Mouse (Mus musculus) heart, postnatal 0 days (tissue): ENCODE data around the gene Mok. TPM values are rescaled to one million over a fixed set of nuclear protein-coding genes. Genes with fewer than 3 reads are reported as not detected.
A peak's percentile ranks its signal among the peaks of the same experiment; 100 is the strongest.

Experiments used
- ATAC-seq: fragments of 200-750 bp; cut with Nextera tagmentation; 2 replicates; pipeline ENCODE4 v1.8.0; 2017; ENCODE audit warnings: low read depth, moderate number of reproducible peaks, moderate library complexity; ENCODE audit not compliant: insufficient read depth
- DNase-seq: peaks from one replicate; pipeline ENCODE4 v3.0.0-alpha.2; 2016; ENCODE audit warnings: low spot score
- H3K27ac ChIP-seq: fragments of 300-500 bp; sonication (generic); 2 replicates; pipeline ENCODE4 v1.5.1; 2014; ENCODE audit warnings: low read depth, mild to moderate bottlenecking
- H3K27me3 ChIP-seq: fragments of 300-500 bp; sonication (generic); 2 replicates; pipeline ENCODE4 v1.6.1; 2014; ENCODE audit warnings: low read length, mixed read lengths; ENCODE audit not compliant: control insufficient read depth, insufficient read depth
- H3K36me3 ChIP-seq: fragments of 300-500 bp; sonication (generic); replicated peaks from 2 replicates; pipeline ENCODE4 v1.6.1; 2014; ENCODE audit warnings: low read length, mixed read lengths; ENCODE audit not compliant: control insufficient read depth, insufficient read depth
- H3K4me1 ChIP-seq: fragments of 300-500 bp; sonication (generic); 2 replicates; pipeline ENCODE4 v1.6.1; 2014; ENCODE audit warnings: antibody characterized with exemption; ENCODE audit not compliant: control insufficient read depth, insufficient read depth
- H3K4me2 ChIP-seq: fragments of 300-500 bp; sonication (generic); 2 replicates; pipeline ENCODE4 v1.6.1; 2014; ENCODE audit warnings: low read depth, mild to moderate bottlenecking, low read length, moderate library complexity
- H3K4me3 ChIP-seq: fragments of 300-500 bp; sonication (generic); 2 replicates; pipeline ENCODE4 v1.5.1; 2014; ENCODE audit warnings: low read depth, low read length
- H3K9ac ChIP-seq: fragments of 300-500 bp; sonication (generic); replicated peaks from 2 replicates; pipeline ENCODE4 v1.6.1; 2014; ENCODE audit warnings: low read depth, low read length, mixed read lengths
- H3K9me3 ChIP-seq: fragments of 300-500 bp; sonication (generic); replicated peaks from 2 replicates; pipeline ENCODE4 v1.6.1; 2016; ENCODE audit warnings: low read length; ENCODE audit not compliant: control insufficient read depth
- CTCF ChIP-seq: IDR thresholded peaks from 2 replicates; pipeline ENCODE4 v1.5.1; 2016; ENCODE audit warnings: antibody characterized with exemption, control low read depth, low read depth
- EP300 ChIP-seq: IDR thresholded peaks from 2 replicates; pipeline ENCODE4 v1.6.1; 2016; ENCODE audit warnings: antibody characterized with exemption, low read depth
- WGBS: fragments of 180-500 bp; shearing (Covaris S2); extraction: QIAGEN DNeasy Blood & Tissue Kit; methylation state at CpG from one replicate; pipeline ENCODE4 v1.1.7; 2014; 5-methylcytosine and 5-hydroxymethylcytosine counted together
- polyA plus RNA-seq: library from polyadenylated mRNA; unstranded; fragments of >200 nt; fragmentation: Nextera tagmentation; extraction: Ambion mirVana; gene quantifications from 2 replicates; pipeline ENCODE4 v1.2.1, GENCODE M21; 2015
- total RNA-seq: library from RNA; depleted of rRNA; stranded (reverse); fragments of >200 nt; gene quantifications from 2 replicates; pipeline ENCODE4 v1.2.3, GENCODE M21; 2014; ENCODE audit warnings: low replicate concordance

The Mok gene
- total and polyA plus RNA-seq, 2 experiments from 2014 or later = 2.2 to 7.4 TPM

GRCm38 (mm10) chr12:110813624-110814023 lies 27.1 kb downstream of the Mok start:
- Histone ChIP-seq H3K9me3 (no peaks in the 10 kb centered on the region), H3K4me2 (no peak overlapping the region), H3K36me3 (no peaks in the 10 kb centered on the region), H3K4me1 (no peaks in the 10 kb centered on the region), H3K27me3 (no peaks in the 10 kb centered on the region), H3K9ac (no peak overlapping the region), H3K4me3 (no peak overlapping the region), H3K27ac (no peak overlapping the region)
- WGBS = 85% methylated on average over 6 of the region's 6 CpGs
- ATAC-seq (no peak), DNase-seq (no peak)
- TF ChIP-seq EP300 = no peak
- no peak for TF ChIP-seq CTCF

GRCm38 (mm10) chr12:110813132-110813531 lies 27.6 kb downstream of the Mok start:
- Histone ChIP-seq H3K27me3 (no peaks in the 10 kb centered on the region), H3K9ac (no peak overlapping the region), H3K4me1 (no peaks in the 10 kb centered on the region), H3K4me2 (no peak overlapping the region), H3K36me3 (no peaks in the 10 kb centered on the region), H3K27ac (no peak overlapping the region), H3K9me3 (no peaks in the 10 kb centered on the region), H3K4me3 (no peak overlapping the region)
- DNase-seq = no peak
- no peak for TF ChIP-seq CTCF
- no peak for TF ChIP-seq EP300
- WGBS = 82% methylated on average over 9 of the region's 9 CpGs
- ATAC-seq = no peak

- H3K4me2 ChIP-seq = no peak overlapping the region
- no peak overlapping the region for H3K9ac ChIP-seq
- H3K36me3 ChIP-seq = no peaks in the 10 kb centered on the region
- H3K9me3 ChIP-seq = no peaks in the 10 kb centered on the region
- no peak overlapping the region for H3K4me3 ChIP-seq
- DNase-seq (no peak), ATAC-seq (no peak)
- no peaks in the 10 kb centered on the region for H3K27me3 ChIP-seq
- no peak overlapping the region for H3K27ac ChIP-seq
- no peak for TF ChIP-seq EP300
- TF ChIP-seq CTCF = no peak
- 88% methylated on average over 5 of the region's 5 CpGs for whole genome bisulfite sequencing
- no peaks in the 10 kb centered on the region for H3K4me1 ChIP-seq
Measured at GRCm38 (mm10) chr12:110808848-110809247, 31.9 kb downstream of the Mok start.

- ATAC-seq = no peak
- Histone ChIP-seq H3K36me3 (no peaks in the 10 kb centered on the region), H3K4me3 (no peak overlapping the region), H3K27me3 (no peaks in the 10 kb centered on the region), H3K4me1 (no peaks in the 10 kb centered on the region), H3K4me2 (no peak overlapping the region), H3K9me3 (no peaks in the 10 kb centered on the region), H3K27ac (no peak overlapping the region), H3K9ac (no peak overlapping the region)
- 84% methylated on average over 10 of the region's 10 CpGs for WGBS
- no peak for DNase-seq
- TF ChIP-seq EP300 (no peak), CTCF (no peak)
Measured at GRCm38 (mm10) chr12:110808430-110808829, 32.3 kb downstream of the Mok start.

- H3K4me1 ChIP-seq = no peaks in the 10 kb centered on the region
- H3K4me2 ChIP-seq = no peak overlapping the region
- 79% methylated on average over 3 of the region's 3 CpGs for WGBS
- no peak overlapping the region for H3K4me3 ChIP-seq
- no peaks in the 10 kb centered on the region for H3K36me3 ChIP-seq
- no peaks in the 10 kb centered on the region for H3K27me3 ChIP-seq
- TF ChIP-seq EP300 (no peak), CTCF (peak; percentile 42)
- DNase-seq = no peak
- H3K27ac ChIP-seq = no peak overlapping the region
- no peak for ATAC-seq
- no peak overlapping the region for H3K9ac ChIP-seq
- no peaks in the 10 kb centered on the region for H3K9me3 ChIP-seq
Measured at GRCm38 (mm10) chr12:110806301-110806970, 34.3 kb downstream of the Mok start.

GRCm38 (mm10) chr12:110804261-110804660 lies 36.5 kb downstream of the Mok start:
- peak; percentile 28 for TF ChIP-seq CTCF
- TF ChIP-seq EP300 = 0 out of 2 replicates have a peak, but pooled peaks have one; percentile 14
- no peak overlapping the region for H3K4me3 ChIP-seq
- no peak overlapping the region for H3K27ac ChIP-seq
- no peak overlapping the region for H3K9ac ChIP-seq
- H3K36me3 ChIP-seq = no peaks in the 10 kb centered on the region
- no peaks in the 10 kb centered on the region for H3K27me3 ChIP-seq
- H3K9me3 ChIP-seq = no peaks in the 10 kb centered on the region
- ATAC-seq (peak; percentile 86), DNase-seq (peak; percentile 77)
- 27% methylated on average over 10 of the region's 10 CpGs for WGBS
- peaks cover 4% of the 10 kb centered on the region; the same call in 1 of the 2 replicates for H3K4me1 ChIP-seq
- H3K4me2 ChIP-seq = peak overlapping the region; percentile 8; the same call in 1 of the 2 replicates
